Mouse (Mus musculus): ENCODE measurements around the gene Gabra2. TPM values are rescaled to one million over a fixed set of nuclear protein-coding genes. Genes with fewer than 3 reads are reported as not detected.

Gabra2 gene
- 2.3 TPM in 2 replicates for polyA plus RNA-seq (2014; fragmentation: Nextera tagmentation; extraction: Ambion mirVana)

DNA sequence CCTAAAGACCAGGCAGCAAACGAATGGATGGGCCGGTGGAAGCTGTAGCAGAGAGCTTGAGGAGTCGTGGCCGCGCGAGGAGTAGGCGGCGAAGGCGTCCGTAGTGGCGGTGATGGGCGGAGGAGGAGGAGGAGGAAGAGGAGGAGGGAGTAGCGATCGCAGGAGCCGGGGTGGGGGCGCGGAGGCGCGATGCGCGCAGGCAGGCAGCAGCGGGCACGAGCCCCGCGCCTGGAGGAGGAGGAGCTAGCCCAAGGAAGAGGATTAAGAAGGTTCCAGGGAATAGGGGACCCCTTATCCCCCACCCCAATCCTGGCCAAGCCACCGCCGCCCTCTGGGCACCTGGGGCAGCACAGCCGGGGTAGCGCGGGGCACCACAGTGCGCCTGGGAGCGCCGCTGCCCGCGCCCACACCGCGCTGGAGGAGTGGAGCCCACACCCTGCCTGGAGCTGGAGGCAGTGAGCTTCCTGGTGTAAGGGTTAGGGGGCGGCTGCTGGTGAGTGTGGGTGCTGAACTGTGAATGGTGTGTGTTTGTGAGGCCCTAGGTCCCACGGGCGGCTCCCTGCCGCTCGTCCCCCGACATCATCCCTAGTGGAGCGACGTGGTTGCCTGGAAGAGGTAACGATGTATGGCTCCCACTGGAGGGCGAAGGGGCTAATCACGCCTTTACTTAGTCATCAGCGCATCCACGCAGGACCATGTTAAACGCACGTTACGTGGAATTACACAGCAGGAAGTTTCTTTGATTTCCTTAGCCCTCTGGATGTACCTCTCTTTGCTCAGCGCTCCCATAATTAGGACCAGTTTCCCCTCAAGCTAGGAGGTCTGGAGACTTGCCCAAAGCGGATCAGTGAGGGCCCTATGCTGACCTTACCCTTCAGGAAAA, at the start of gene Gabra2:
TSS of gene Gabra2 (minus strand) at position 125 of the 883 bp plus-strand sequence.
- peak within 1 kb of the TSS; percentile 93 for H3K4me2 ChIP-seq (ENCODE audit: low read depth)
- H3K27me3 ChIP-seq (ENCODE audit: control insufficient read depth, insufficient read depth, low read length) = no peaks in the 10 kb centered on the region
- peak within 1 kb of the TSS; percentile 81 for H3K9ac ChIP-seq (ENCODE audit: low read length)
- H3K36me3 ChIP-seq (ENCODE audit: control insufficient read depth, insufficient read depth, low read length) = no peaks in the 10 kb centered on the region
- DNase-seq (ENCODE audit: low spot score) (peak; percentile 71), ATAC-seq (ENCODE audit: insufficient read depth, low FRiP score, low TSS enrichment) (peak; percentile 86)
- peak within 1 kb of the TSS; percentile 68 for H3K4me3 ChIP-seq (ENCODE audit: low read depth, low read length)
- H3K27ac ChIP-seq (ENCODE audit: low read depth, low read length) = no peak within 1 kb of the TSS
- no peaks in the 10 kb centered on the region for H3K4me1 ChIP-seq (ENCODE audit: control insufficient read depth, insufficient read depth, low read length)
- no peaks in the 10 kb centered on the region for H3K9me3 ChIP-seq (ENCODE audit: control insufficient read depth, low read length)
- under 1% methylated on average over 37 of the region's 55 CpGs for WGBS

DNA sequence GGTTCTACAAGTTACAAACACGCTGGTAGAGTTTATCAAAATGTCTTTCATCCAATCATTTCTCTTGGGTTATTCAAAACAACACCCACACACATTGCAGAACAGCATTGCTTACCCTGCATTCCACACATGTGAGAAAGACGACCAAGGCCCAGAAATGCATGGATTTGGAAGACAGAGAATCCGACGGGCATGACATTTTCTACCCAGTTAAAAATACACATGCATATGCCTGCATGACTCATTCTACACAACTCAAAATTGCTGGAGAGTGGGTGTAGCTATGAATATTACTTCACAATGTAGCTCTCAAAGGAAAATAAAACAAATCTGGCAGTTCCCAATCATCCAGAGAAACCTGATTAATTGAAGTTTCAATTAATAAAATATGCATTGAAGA, 41.0 kb upstream of the Gabra2 start:
- no peak for DNase-seq (ENCODE audit: low spot score)
- ATAC-seq (ENCODE audit: insufficient read depth, low FRiP score, low TSS enrichment) = no peak
- no peaks in the 10 kb centered on the region for H3K4me1 ChIP-seq (ENCODE audit: control insufficient read depth, insufficient read depth, low read length)
- H3K9me3 ChIP-seq (ENCODE audit: control insufficient read depth, low read length) = no peaks in the 10 kb centered on the region
- H3K36me3 ChIP-seq (ENCODE audit: control insufficient read depth, insufficient read depth, low read length) = no peaks in the 10 kb centered on the region
- no peak overlapping the region for H3K4me3 ChIP-seq (ENCODE audit: low read depth, low read length)
- H3K27ac ChIP-seq (ENCODE audit: low read depth, low read length) = no peak overlapping the region
- no peak overlapping the region for H3K4me2 ChIP-seq (ENCODE audit: low read depth)
- H3K9ac ChIP-seq (ENCODE audit: low read length) = no peak overlapping the region
- no peaks in the 10 kb centered on the region for H3K27me3 ChIP-seq (ENCODE audit: control insufficient read depth, insufficient read depth, low read length)
- WGBS = 81% methylated on average over 4 of the region's 4 CpGs

DNA sequence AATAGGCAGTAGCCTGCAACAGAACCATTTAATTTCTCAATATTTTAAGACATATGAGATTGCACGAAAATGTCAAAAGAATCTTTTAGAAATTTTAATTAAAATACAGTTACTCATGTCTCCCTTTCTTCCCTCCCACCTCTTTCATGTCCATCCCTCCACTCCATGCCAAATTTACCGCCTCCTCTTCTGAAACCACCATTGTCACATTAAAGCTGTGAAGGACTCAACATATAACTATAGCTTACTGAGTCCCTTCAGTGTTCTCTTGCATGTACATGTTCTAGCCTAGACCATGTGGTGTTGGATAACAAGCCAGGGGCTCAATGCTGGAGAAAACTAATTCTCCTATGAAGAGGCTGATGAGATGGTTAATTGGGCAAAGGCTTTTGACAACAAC, 40.2 kb upstream of the Gabra2 start:
- no peak for ATAC-seq (ENCODE audit: insufficient read depth, low FRiP score, low TSS enrichment)

DNA sequence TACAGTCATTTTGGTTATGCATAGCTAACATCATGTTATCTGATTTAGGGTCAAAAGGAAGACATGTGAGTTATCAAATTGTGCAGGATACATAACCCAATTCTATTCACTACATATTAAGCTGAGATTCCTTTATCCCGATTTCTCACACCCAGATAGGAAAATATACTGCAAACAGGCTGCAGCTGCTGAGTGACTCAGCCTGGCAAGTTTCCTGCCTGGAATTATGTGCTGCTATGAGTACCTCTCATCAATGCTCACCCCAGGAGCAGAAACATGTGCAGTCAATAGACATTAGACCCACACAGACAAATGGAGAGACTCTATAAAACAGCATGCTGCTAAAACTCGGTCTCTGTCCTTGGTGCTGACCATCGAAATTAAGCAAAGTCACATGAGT, 32.1 kb upstream of the Gabra2 start:
- no peak overlapping the region for H3K9ac ChIP-seq (ENCODE audit: low read length)
- no peaks in the 10 kb centered on the region for H3K27me3 ChIP-seq (ENCODE audit: control insufficient read depth, insufficient read depth, low read length)
- DNase-seq (ENCODE audit: low spot score) (no peak), ATAC-seq (ENCODE audit: insufficient read depth, low FRiP score, low TSS enrichment) (no peak)
- H3K9me3 ChIP-seq (ENCODE audit: control insufficient read depth, low read length) = no peaks in the 10 kb centered on the region
- H3K27ac ChIP-seq (ENCODE audit: low read depth, low read length) = no peak overlapping the region
- WGBS = 61% methylated on average over 3 of the region's 3 CpGs
- H3K4me1 ChIP-seq (ENCODE audit: control insufficient read depth, insufficient read depth, low read length) = no peaks in the 10 kb centered on the region
- no peak overlapping the region for H3K4me3 ChIP-seq (ENCODE audit: low read depth, low read length)
- H3K36me3 ChIP-seq (ENCODE audit: control insufficient read depth, insufficient read depth, low read length) = no peaks in the 10 kb centered on the region
- no peak overlapping the region for H3K4me2 ChIP-seq (ENCODE audit: low read depth)

More for the DNA sequence above, 40.2 kb upstream of the Gabra2 start:
- DNase-seq (ENCODE audit: low spot score) = no peak
- no peak overlapping the region for H3K27ac ChIP-seq (ENCODE audit: low read depth, low read length)
- no peak overlapping the region for H3K4me2 ChIP-seq (ENCODE audit: low read depth)
- H3K4me1 ChIP-seq (ENCODE audit: control insufficient read depth, insufficient read depth, low read length) = no peaks in the 10 kb centered on the region
- H3K36me3 ChIP-seq (ENCODE audit: control insufficient read depth, insufficient read depth, low read length) = no peaks in the 10 kb centered on the region
- H3K27me3 ChIP-seq (ENCODE audit: control insufficient read depth, insufficient read depth, low read length) = no peaks in the 10 kb centered on the region
- H3K4me3 ChIP-seq (ENCODE audit: low read depth, low read length) = no peak overlapping the region
- H3K9ac ChIP-seq (ENCODE audit: low read length) = no peak overlapping the region
- H3K9me3 ChIP-seq (ENCODE audit: control insufficient read depth, low read length) = no peaks in the 10 kb centered on the region
- 82% methylated on average over 2 of the region's 2 CpGs for WGBS

DNA sequence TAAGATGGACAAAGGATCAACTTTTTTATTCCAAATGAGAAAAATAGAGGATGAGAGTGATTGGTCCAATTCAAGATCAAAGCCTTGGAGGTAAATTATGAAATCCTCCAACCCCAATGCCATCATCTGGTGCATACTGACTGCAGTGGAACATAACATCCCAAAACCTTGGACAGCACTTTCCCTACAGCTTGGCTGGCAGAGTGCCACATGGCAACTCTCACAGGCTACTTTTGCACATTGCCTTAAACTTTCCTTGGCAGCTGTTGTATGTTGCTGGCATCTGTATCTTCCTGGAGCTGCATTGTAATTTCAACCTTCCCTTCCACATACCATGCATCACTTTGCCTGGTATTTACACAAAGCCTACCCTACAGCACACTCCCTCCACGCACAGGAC, 19.6 kb upstream of the Gabra2 start:
- no peak for DNase-seq (ENCODE audit: low spot score)

DNA sequence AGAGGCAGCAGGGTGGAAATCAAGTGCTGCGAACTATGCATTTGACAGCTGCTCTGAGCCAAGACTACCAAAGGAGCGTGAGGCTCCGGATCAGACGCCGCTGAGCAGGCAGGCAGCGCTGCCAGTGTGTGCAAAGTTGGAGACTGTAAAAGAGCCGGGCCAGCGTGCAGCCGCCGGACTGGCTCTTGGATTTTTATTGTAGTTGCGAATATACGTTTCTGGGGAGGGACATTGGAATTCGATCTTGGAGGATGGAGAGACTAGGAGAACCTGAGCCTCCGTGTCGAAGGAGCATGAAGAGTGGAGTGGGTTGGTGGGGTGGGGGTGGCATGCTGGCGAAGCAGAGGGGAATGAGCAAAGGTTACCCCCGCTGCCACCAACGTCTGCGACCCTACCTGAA, 469 bp downstream of the Gabra2 start:
- H3K27ac ChIP-seq (ENCODE audit: low read depth, low read length) = no peak overlapping the region
- H3K9ac ChIP-seq (ENCODE audit: low read length) = peak overlapping the region; percentile 81; the same call in 1 of the 2 replicates
- peak; percentile 57 for DNase-seq (ENCODE audit: low spot score)
- H3K36me3 ChIP-seq (ENCODE audit: control insufficient read depth, insufficient read depth, low read length) = no peaks in the 10 kb centered on the region
- under 1% methylated on average over 19 of the region's 19 CpGs for WGBS
- no peaks in the 10 kb centered on the region for H3K4me1 ChIP-seq (ENCODE audit: control insufficient read depth, insufficient read depth, low read length)
- peak overlapping the region; percentile 93 for H3K4me2 ChIP-seq (ENCODE audit: low read depth)
- no peaks in the 10 kb centered on the region for H3K9me3 ChIP-seq (ENCODE audit: control insufficient read depth, low read length)
- ATAC-seq (ENCODE audit: insufficient read depth, low FRiP score, low TSS enrichment) = peak; percentile 39; the same call in 1 of the 2 replicates
- peak overlapping the region; percentile 68 for H3K4me3 ChIP-seq (ENCODE audit: low read depth, low read length)
- no peaks in the 10 kb centered on the region for H3K27me3 ChIP-seq (ENCODE audit: control insufficient read depth, insufficient read depth, low read length)

More for the DNA sequence above, 19.6 kb upstream of the Gabra2 start:
- no peaks in the 10 kb centered on the region for H3K27me3 ChIP-seq (ENCODE audit: control insufficient read depth, insufficient read depth, low read length)
- H3K9ac ChIP-seq (ENCODE audit: low read length) = no peak overlapping the region
- H3K4me3 ChIP-seq (ENCODE audit: low read depth, low read length) = no peak overlapping the region
- H3K36me3 ChIP-seq (ENCODE audit: control insufficient read depth, insufficient read depth, low read length) = no peaks in the 10 kb centered on the region
- H3K27ac ChIP-seq (ENCODE audit: low read depth, low read length) = no peak overlapping the region
- H3K9me3 ChIP-seq (ENCODE audit: control insufficient read depth, low read length) = no peaks in the 10 kb centered on the region
- H3K4me2 ChIP-seq (ENCODE audit: low read depth) = no peak overlapping the region
- ATAC-seq (ENCODE audit: insufficient read depth, low FRiP score, low TSS enrichment) = no peak
- WGBS = 84% methylated on average over 1 of the region's 1 CpGs
- H3K4me1 ChIP-seq (ENCODE audit: control insufficient read depth, insufficient read depth, low read length) = no peaks in the 10 kb centered on the region

DNA sequence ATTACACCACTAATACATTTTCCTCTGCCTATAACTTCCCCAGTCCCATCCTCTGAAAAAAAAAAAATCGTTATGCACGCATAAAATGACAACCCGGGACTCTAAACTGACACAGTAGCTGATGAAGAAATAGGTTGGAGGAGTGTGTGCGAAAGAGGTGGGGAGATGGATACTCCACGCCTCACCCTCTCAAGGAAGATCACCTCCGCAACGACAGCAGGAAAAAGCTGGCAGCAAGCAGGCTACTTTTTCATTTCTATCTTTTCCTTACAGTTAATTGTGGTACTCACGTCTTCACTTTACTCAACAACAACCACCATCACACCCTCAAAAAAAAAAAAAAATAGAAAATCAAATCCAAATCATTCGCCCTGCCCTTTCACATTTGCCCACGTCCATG, 873 bp downstream of the Gabra2 start:
- ATAC-seq (ENCODE audit: insufficient read depth, low FRiP score, low TSS enrichment) = no peak
- Histone ChIP-seq H3K9me3 (ENCODE audit: control insufficient read depth, low read length) (no peaks in the 10 kb centered on the region), H3K36me3 (ENCODE audit: control insufficient read depth, insufficient read depth, low read length) (no peaks in the 10 kb centered on the region), H3K27ac (ENCODE audit: low read depth, low read length) (no peak overlapping the region), H3K4me3 (ENCODE audit: low read depth, low read length) (peak overlapping the region; percentile 68), H3K27me3 (ENCODE audit: control insufficient read depth, insufficient read depth, low read length) (no peaks in the 10 kb centered on the region), H3K4me1 (ENCODE audit: control insufficient read depth, insufficient read depth, low read length) (no peaks in the 10 kb centered on the region), H3K9ac (ENCODE audit: low read length) (no peak overlapping the region), H3K4me2 (ENCODE audit: low read depth) (peak overlapping the region; percentile 93)
- WGBS = 30% methylated on average over 10 of the region's 10 CpGs
- no peak for DNase-seq (ENCODE audit: low spot score)

DNA sequence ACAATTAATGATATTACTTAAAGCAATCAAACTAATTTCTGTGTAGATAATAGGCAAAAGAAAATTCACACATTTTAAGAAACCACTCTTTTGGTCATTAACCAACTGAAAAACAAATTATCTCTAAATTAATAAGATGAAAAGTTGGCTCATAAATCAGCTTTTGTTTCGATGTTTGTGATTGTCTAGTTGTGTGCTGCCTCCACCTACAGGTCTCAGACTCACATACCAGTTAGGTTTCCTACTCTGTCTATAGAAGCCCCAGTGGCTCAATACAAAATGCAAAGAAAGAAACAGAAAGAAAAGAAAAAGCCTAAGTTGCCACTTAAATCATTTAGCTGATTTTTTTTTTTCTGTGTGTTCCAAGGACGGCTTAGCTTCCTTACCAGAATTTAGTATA, 1.8 kb downstream of the Gabra2 start:
- Histone ChIP-seq H3K4me1 (ENCODE audit: control insufficient read depth, insufficient read depth, low read length) (no peaks in the 10 kb centered on the region), H3K4me3 (ENCODE audit: low read depth, low read length) (no peak overlapping the region), H3K9ac (ENCODE audit: low read length) (no peak overlapping the region), H3K9me3 (ENCODE audit: control insufficient read depth, low read length) (no peaks in the 10 kb centered on the region), H3K4me2 (ENCODE audit: low read depth) (no peak overlapping the region), H3K27me3 (ENCODE audit: control insufficient read depth, insufficient read depth, low read length) (no peaks in the 10 kb centered on the region), H3K36me3 (ENCODE audit: control insufficient read depth, insufficient read depth, low read length) (no peaks in the 10 kb centered on the region), H3K27ac (ENCODE audit: low read depth, low read length) (no peak overlapping the region)
- no peak for DNase-seq (ENCODE audit: low spot score)
- ATAC-seq (ENCODE audit: insufficient read depth, low FRiP score, low TSS enrichment) = no peak
- WGBS = 77% methylated on average over 2 of the region's 2 CpGs

DNA sequence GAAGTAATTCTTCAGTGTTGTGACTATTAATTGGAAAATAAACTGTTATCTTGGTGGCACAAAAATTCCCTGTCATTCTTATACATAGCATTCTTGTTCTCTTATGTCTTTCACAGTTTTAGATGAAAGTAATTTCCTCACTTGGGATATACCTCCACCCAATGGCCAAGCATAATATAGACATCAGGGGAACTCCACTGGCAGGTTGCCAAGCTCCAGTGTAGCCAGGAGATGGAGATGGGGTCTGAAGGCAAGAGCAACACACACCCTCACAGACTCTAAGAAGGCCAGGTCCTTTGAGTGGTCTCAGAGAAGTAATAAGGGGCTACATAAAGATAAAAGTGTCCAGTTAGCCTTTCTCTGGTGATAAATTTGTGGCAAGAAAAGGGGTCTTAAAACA, 3.2 kb downstream of the Gabra2 start:
- Histone ChIP-seq H3K27me3 (ENCODE audit: control insufficient read depth, insufficient read depth, low read length) (no peaks in the 10 kb centered on the region), H3K27ac (ENCODE audit: low read depth, low read length) (no peak overlapping the region), H3K4me3 (ENCODE audit: low read depth, low read length) (no peak overlapping the region), H3K9ac (ENCODE audit: low read length) (no peak overlapping the region), H3K4me1 (ENCODE audit: control insufficient read depth, insufficient read depth, low read length) (no peaks in the 10 kb centered on the region), H3K4me2 (ENCODE audit: low read depth) (no peak overlapping the region), H3K36me3 (ENCODE audit: control insufficient read depth, insufficient read depth, low read length) (no peaks in the 10 kb centered on the region), H3K9me3 (ENCODE audit: control insufficient read depth, low read length) (no peaks in the 10 kb centered on the region)
- ATAC-seq (ENCODE audit: insufficient read depth, low FRiP score, low TSS enrichment) (no peak), DNase-seq (ENCODE audit: low spot score) (peak; percentile 35)

Data from neural tube, embryonic 11.5 days (tissue).